Mouse (Mus musculus): Measurements from ENCODE around the gene Tmem116. TPM values are rescaled to one million over a fixed set of nuclear protein-coding genes. Genes with fewer than 3 reads are reported as not detected.
"Not testable (repeated sequence)": the region's sequence is repeated elsewhere in the genome, so short reads cannot be mapped to it uniquely, and the experiment has no call there.

Gene Tmem116
- polyA plus RNA-seq, 1 experiment from 2014 or later: 1.9 TPM

DNA sequence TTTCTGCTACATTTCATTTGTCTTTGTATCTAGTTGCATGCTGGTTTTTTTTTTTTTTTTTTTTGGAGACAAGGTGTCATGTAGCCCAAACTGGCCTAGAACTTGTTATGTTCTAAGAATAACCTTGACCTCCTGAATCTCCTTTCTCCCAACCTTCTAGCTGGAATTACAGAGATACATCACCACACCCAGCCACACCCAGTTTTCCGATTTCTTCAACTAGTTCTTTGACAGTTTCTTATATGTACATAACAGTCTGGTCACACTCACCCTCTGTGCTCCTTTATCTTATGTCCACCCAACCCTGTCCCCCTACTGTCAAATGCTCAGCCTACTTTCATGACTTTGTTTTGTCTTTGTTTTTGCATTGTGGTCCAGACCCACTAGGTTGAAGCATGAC is 55.2 kb downstream of the Tmem116 start:
- Histone ChIP-seq H3K9me3 (replicated peaks; ENCODE audit: control insufficient read depth, low read length, poor library complexity, severe bottlenecking) (no peaks in the 10 kb centered on the region), H3K9ac (ENCODE audit: low read depth, low read length) (no peak overlapping the region), H3K27me3 (ENCODE audit: control insufficient read depth, insufficient read depth, low read depth, low read length) (no peaks in the 10 kb centered on the region), H3K4me1 (ENCODE audit: control insufficient read depth, insufficient read depth, low read length) (no peaks in the 10 kb centered on the region), H3K4me2 (ENCODE audit: low read length) (no peak overlapping the region), H3K27ac (ENCODE audit: low read length) (no peak overlapping the region), H3K4me3 (ENCODE audit: low read depth, low read length) (no peak overlapping the region), H3K36me3 (ENCODE audit: control insufficient read depth, insufficient read depth, low read length) (no peaks in the 10 kb centered on the region)
- ATAC-seq: no peak
- 97% methylated on average over 1 of the region's 1 CpGs for WGBS

DNA sequence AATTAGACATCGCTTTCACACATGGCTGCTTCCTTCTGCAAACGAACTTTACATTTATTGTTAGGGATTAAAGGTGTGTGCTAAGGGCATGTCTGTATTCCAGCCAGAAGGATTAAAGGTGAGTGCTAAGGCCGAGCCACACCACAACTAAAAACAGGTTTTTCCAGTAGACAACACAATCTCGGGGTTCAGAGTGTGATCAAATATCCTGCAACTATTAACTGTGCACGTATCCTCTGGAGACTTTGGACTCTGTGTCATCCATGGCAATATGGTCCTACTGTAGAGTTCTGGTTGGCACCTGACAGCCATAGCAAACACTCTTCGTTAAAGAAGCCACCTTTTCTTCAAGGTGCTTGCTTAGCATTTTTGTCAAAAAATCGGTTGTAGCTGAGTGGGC is 58.3 kb downstream of the Tmem116 start:
- no peak overlapping the region for H3K4me2 ChIP-seq (ENCODE audit: low read length)
- H3K9me3 ChIP-seq (replicated peaks; ENCODE audit: control insufficient read depth, low read length, poor library complexity, severe bottlenecking): no peaks in the 10 kb centered on the region
- no peak overlapping the region for H3K9ac ChIP-seq (ENCODE audit: low read depth, low read length)
- no peaks in the 10 kb centered on the region for H3K4me1 ChIP-seq (ENCODE audit: control insufficient read depth, insufficient read depth, low read length)
- ATAC-seq: no peak
- H3K4me3 ChIP-seq (ENCODE audit: low read depth, low read length): no peak overlapping the region
- no peaks in the 10 kb centered on the region for H3K27me3 ChIP-seq (ENCODE audit: control insufficient read depth, insufficient read depth, low read depth, low read length)
- no peaks in the 10 kb centered on the region for H3K36me3 ChIP-seq (ENCODE audit: control insufficient read depth, insufficient read depth, low read length)
- no peak overlapping the region for H3K27ac ChIP-seq (ENCODE audit: low read length)
- 88% methylated on average over 7 of the region's 7 CpGs for WGBS

DNA sequence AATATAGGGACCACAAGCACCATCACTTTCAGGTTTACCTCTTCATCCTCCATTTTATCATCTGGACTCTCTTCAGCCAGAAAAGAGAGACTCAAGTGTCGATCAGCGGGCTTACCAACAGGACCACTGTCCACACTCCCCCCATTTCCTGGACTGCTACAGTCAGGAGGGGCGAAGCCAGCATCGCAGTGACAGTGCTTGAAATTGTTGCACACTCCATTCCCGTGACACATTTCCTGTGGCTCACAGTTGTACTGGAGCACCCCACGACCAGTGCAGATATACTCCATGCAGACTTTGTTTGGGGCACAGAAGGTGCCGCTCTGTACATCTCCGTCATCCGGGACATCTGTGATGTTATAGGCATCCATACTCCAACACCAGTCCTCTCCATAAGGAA is 67.3 kb downstream of the Tmem116 start:
- Histone ChIP-seq H3K9ac (ENCODE audit: low read depth, low read length) (no peak overlapping the region), H3K9me3 (replicated peaks; ENCODE audit: control insufficient read depth, low read length, poor library complexity, severe bottlenecking) (no peaks in the 10 kb centered on the region), H3K27ac (ENCODE audit: low read length) (no peak overlapping the region), H3K27me3 (ENCODE audit: control insufficient read depth, insufficient read depth, low read depth, low read length) (no peaks in the 10 kb centered on the region), H3K4me2 (ENCODE audit: low read length) (no peak overlapping the region), H3K4me1 (ENCODE audit: control insufficient read depth, insufficient read depth, low read length) (no peaks in the 10 kb centered on the region), H3K4me3 (ENCODE audit: low read depth, low read length) (no peak overlapping the region), H3K36me3 (ENCODE audit: control insufficient read depth, insufficient read depth, low read length) (peaks cover 5% of the 10 kb centered on the region)
- WGBS: 94% methylated on average over 9 of the region's 9 CpGs
- no peak for ATAC-seq

DNA sequence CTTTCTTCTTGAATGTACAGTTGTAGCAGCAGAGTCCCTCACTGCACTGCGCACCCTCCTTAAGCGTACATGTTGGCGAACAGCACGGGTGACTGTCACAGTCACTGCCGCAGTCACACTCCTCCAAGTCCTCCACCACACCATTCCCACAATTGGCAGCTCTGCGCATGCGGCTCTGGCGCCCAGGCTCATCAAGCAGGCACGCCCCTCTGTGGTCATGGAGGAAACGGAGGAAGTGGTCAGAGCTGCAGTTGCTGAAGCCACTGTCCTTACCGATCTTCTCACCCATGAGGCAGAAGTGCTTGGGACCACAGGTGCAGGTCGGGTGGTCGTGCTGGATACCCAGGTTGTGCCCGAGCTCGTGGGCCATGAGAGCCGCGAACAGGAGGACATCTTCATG is 68.1 kb downstream of the Tmem116 start:
- 96% methylated on average over 10 of the region's 17 CpGs for WGBS
- H3K9ac ChIP-seq (ENCODE audit: low read depth, low read length); H3K27ac ChIP-seq (ENCODE audit: low read length); H3K9me3 ChIP-seq (replicated peaks; ENCODE audit: control insufficient read depth, low read length, poor library complexity, severe bottlenecking); H3K27me3 ChIP-seq (ENCODE audit: control insufficient read depth, insufficient read depth, low read depth, low read length); H3K4me2 ChIP-seq (ENCODE audit: low read length); H3K4me1 ChIP-seq (ENCODE audit: control insufficient read depth, insufficient read depth, low read length); H3K4me3 ChIP-seq (ENCODE audit: low read depth, low read length); ATAC-seq: not testable (repeated sequence)
- H3K36me3 ChIP-seq (ENCODE audit: control insufficient read depth, insufficient read depth, low read length): peaks cover 12% of the 10 kb centered on the region

DNA sequence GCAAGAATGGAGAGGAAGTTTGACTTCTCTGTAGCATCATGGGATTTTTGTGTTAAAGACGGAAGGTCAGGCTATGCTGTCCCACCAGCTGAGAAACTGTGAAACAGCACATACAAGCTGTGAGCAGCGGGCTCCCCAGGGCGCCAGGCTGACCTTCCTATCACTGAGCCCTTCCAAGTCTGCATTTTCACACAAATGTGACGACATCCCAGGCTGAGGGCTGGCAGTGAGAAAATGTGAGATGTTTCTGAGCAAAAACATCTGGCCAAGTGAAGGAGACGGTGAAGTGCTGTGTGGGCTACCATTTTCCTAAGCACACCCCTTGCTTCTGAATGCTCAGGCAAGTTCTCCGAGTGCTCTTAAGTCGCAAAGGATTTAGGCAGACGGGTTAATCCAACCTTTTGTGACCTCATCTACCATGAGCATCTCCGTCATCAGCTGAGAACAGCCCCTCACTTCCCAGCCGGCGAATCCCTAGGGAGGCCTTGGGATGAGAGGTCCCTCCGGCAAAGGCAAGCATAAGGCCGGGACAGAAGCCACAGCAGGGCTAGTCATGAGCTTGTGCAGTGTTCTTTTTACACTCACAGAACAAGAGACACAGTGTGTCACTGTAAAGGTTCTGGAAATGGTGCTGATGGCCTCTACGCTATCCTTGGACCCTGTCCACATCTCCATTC is 74.2 kb downstream of the Tmem116 start:
- H3K4me1 ChIP-seq (ENCODE audit: control insufficient read depth, insufficient read depth, low read length): no peaks in the 10 kb centered on the region
- no peaks in the 10 kb centered on the region for H3K27me3 ChIP-seq (ENCODE audit: control insufficient read depth, insufficient read depth, low read depth, low read length)
- no peak for ATAC-seq
- peaks cover 50% of the 10 kb centered on the region for H3K36me3 ChIP-seq (ENCODE audit: control insufficient read depth, insufficient read depth, low read length)
- H3K9ac ChIP-seq (ENCODE audit: low read depth, low read length): no peak overlapping the region
- H3K4me3 ChIP-seq (ENCODE audit: low read depth, low read length): no peak overlapping the region
- no peaks in the 10 kb centered on the region for H3K9me3 ChIP-seq (replicated peaks; ENCODE audit: control insufficient read depth, low read length, poor library complexity, severe bottlenecking)
- no peak overlapping the region for H3K4me2 ChIP-seq (ENCODE audit: low read length)
- 84% methylated on average over 14 of the region's 14 CpGs for WGBS
- no peak overlapping the region for H3K27ac ChIP-seq (ENCODE audit: low read length)

DNA sequence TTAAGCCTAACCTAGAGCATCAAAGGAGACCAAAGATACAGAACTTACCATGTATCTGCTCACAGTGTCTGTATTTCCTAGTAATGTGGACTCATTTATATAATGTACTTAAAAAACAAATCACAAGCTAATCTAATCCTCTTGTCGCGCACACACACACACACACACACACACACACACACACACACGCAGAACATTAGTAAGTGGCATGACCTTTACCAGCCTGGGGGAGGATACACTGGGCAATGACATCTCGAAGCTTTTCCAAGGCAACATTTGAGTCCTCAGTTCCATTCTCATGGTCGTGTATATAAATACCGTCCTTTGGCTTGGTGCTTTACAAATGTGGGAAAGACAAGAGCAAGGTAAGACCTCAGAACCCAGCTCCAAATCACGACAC is 74.8 kb downstream of the Tmem116 start:
- no peaks in the 10 kb centered on the region for H3K9me3 ChIP-seq (replicated peaks; ENCODE audit: control insufficient read depth, low read length, poor library complexity, severe bottlenecking)
- H3K4me2 ChIP-seq (ENCODE audit: low read length): no peak overlapping the region
- H3K9ac ChIP-seq (ENCODE audit: low read depth, low read length): no peak overlapping the region
- 83% methylated on average over 7 of the region's 7 CpGs for WGBS
- no peaks in the 10 kb centered on the region for H3K4me1 ChIP-seq (ENCODE audit: control insufficient read depth, insufficient read depth, low read length)
- peaks cover 56% of the 10 kb centered on the region for H3K36me3 ChIP-seq (ENCODE audit: control insufficient read depth, insufficient read depth, low read length)
- no peak overlapping the region for H3K27ac ChIP-seq (ENCODE audit: low read length)
- no peak for ATAC-seq
- no peaks in the 10 kb centered on the region for H3K27me3 ChIP-seq (ENCODE audit: control insufficient read depth, insufficient read depth, low read depth, low read length)
- no peak overlapping the region for H3K4me3 ChIP-seq (ENCODE audit: low read depth, low read length)

DNA sequence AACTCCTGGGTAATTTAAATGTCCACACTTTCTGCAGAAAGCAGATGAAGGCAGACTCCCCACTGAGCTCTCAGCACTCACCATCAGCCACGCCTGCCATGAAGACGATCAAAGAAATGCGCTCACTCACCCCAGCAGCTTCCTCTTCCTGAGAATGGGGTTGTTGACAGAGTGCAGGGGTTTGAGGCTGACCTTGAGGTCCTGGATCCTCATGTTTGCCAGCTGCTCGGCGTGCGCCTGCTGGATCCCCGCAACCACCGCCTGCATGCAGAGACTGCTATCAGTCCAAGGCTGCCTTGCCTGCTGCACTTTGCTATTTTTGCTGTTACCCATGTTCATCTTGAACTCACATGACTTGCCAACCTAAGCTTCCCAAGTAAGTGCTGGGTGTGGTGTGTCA is 75.3 kb downstream of the Tmem116 start:
- no peaks in the 10 kb centered on the region for H3K9me3 ChIP-seq (replicated peaks; ENCODE audit: control insufficient read depth, low read length, poor library complexity, severe bottlenecking)
- H3K4me3 ChIP-seq (ENCODE audit: low read depth, low read length): no peak overlapping the region
- H3K9ac ChIP-seq (ENCODE audit: low read depth, low read length): no peak overlapping the region
- 80% methylated on average over 8 of the region's 8 CpGs for WGBS
- no peak overlapping the region for H3K4me2 ChIP-seq (ENCODE audit: low read length)
- no peaks in the 10 kb centered on the region for H3K4me1 ChIP-seq (ENCODE audit: control insufficient read depth, insufficient read depth, low read length)
- no peak for ATAC-seq
- H3K27ac ChIP-seq (ENCODE audit: low read length): no peak overlapping the region
- H3K36me3 ChIP-seq (ENCODE audit: control insufficient read depth, insufficient read depth, low read length): peaks cover 56% of the 10 kb centered on the region
- no peaks in the 10 kb centered on the region for H3K27me3 ChIP-seq (ENCODE audit: control insufficient read depth, insufficient read depth, low read depth, low read length)

DNA sequence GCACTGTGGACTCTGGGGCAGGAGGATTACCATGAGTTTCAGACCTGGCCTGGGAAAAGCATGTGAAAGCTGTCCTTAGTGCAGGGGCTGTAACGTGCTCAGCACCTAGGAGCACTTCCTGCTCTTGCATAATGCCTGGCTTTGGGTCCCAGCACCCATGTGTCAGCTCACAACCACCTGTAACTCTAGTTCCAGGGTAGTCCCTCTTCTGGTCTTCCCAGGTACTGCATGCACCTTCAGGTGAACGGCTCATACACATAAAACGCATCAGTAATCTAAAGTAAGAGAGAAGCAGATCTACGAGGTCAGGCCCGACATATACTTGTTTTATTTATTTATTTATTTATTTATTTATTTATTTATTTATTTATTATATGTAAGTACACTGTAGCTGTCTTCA is 82.8 kb downstream of the Tmem116 start:
- no peaks in the 10 kb centered on the region for H3K27me3 ChIP-seq (ENCODE audit: control insufficient read depth, insufficient read depth, low read depth, low read length)
- no peak overlapping the region for H3K4me3 ChIP-seq (ENCODE audit: low read depth, low read length)
- H3K9me3 ChIP-seq (replicated peaks; ENCODE audit: control insufficient read depth, low read length, poor library complexity, severe bottlenecking): no peaks in the 10 kb centered on the region
- no peak overlapping the region for H3K4me2 ChIP-seq (ENCODE audit: low read length)
- ATAC-seq: no peak
- H3K27ac ChIP-seq (ENCODE audit: low read length): no peak overlapping the region
- H3K4me1 ChIP-seq (ENCODE audit: control insufficient read depth, insufficient read depth, low read length): no peaks in the 10 kb centered on the region
- H3K9ac ChIP-seq (ENCODE audit: low read depth, low read length): no peak overlapping the region
- H3K36me3 ChIP-seq (ENCODE audit: control insufficient read depth, insufficient read depth, low read length): peaks cover 37% of the 10 kb centered on the region
- 92% methylated on average over 5 of the region's 5 CpGs for WGBS

DNA sequence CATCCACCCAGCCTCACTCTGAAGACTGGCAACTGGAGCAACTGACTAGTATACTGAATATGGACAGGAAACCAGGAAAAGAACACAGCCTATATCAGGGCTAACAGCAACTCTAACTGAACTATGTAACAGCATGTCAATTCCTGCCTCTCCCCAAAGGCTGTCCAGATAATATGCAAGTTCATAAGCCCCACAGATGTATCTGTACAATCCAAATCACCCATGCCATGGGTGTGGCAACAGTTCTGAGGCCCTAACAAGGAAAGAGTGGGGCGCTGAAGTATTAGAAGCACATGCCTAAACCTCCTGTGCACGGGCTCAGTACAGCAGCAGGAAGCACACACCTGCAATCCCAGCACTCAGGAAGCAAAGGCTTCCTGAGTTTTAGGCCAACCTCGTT is 83.4 kb downstream of the Tmem116 start:
- H3K27me3 ChIP-seq (ENCODE audit: control insufficient read depth, insufficient read depth, low read depth, low read length): no peaks in the 10 kb centered on the region
- H3K4me2 ChIP-seq (ENCODE audit: low read length): no peak overlapping the region
- H3K27ac ChIP-seq (ENCODE audit: low read length): no peak overlapping the region
- H3K36me3 ChIP-seq (ENCODE audit: control insufficient read depth, insufficient read depth, low read length): peaks cover 33% of the 10 kb centered on the region
- no peak for ATAC-seq
- WGBS: 94% methylated on average over 3 of the region's 3 CpGs
- H3K9ac ChIP-seq (ENCODE audit: low read depth, low read length): no peak overlapping the region
- H3K4me3 ChIP-seq (ENCODE audit: low read depth, low read length): no peak overlapping the region
- no peaks in the 10 kb centered on the region for H3K4me1 ChIP-seq (ENCODE audit: control insufficient read depth, insufficient read depth, low read length)
- no peaks in the 10 kb centered on the region for H3K9me3 ChIP-seq (replicated peaks; ENCODE audit: control insufficient read depth, low read length, poor library complexity, severe bottlenecking)

Measured in midbrain, embryonic 16.5 days (tissue).